In the genomic region with DNA sequence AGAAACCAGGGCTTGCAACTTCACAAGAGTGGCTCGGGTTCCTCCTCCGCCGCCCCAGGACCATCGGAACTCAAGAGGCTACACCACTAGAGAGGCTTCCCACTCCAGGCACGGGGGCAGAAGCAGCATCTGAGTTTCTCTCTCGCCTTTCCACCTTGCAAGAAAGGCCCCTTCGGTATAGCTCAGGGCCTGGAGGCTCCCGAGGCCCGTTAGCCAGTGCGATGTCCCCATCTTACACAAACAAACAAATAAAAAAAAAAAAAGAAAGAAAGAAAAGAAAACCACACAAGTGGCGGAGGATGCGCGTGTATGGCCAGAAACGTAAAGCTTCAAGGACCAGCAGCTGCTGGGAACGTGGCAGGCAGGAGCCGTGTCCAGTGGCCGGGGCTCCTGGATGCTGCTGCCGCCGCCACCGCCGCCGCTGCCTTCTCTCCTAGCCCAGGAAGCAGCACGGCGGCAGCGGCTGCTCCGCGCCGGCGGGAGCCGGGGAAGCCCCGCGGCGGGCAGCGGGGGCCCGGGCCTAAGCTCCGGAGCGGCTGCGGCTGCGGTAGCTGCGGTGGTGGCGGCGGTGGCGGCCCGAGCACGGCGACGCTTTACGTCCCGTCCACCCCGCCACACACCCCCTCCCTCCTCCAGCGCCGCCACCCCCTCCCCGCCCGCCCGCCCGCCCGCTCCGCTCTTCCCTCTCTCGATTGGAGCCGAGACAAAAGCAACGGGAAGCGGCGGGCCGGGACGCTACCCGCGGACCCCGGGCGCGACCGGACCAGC, we compare ENCODE assay signal across 8 mouse cellular contexts. TPM values are rescaled to one million over a fixed set of nuclear protein-coding genes. Genes with fewer than 3 reads are reported as not detected.
DNase-seq lines count a peak whose midpoint lies in the region; ATAC-seq and TF ChIP-seq lines count a peak whose summit lies in the region.

No protein-coding gene starts in this region.

- peak; percentile 59; the same call in 1 of the 2 replicates for ATAC-seq in embryonic facial prominence, embryonic 13.5 days (ENCODE audit: insufficient number of reproducible peaks, insufficient read depth, low FRiP score, low TSS enrichment, low read depth)
- peak; percentile 55; the same call in 1 of the 2 replicates for ATAC-seq in heart, embryonic 13.5 days (ENCODE audit: extremely low read depth, insufficient number of reproducible peaks, low FRiP score, low TSS enrichment)
- ATAC-seq in kidney, postnatal 0 days (replicated peaks; ENCODE audit: low FRiP score, low read depth) = peak; percentile 79
- ATAC-seq in neural tube, embryonic 14.5 days (ENCODE audit: low read depth) = peak; percentile 88

- peaks cover 12% of the 10 kb centered on the region for H3K36me3 ChIP-seq in embryonic facial prominence, embryonic 13.5 days
- H3K36me3 ChIP-seq in heart, embryonic 13.5 days = peaks cover 16% of the 10 kb centered on the region
- H3K36me3 ChIP-seq in kidney, postnatal 0 days (ENCODE audit: insufficient read depth, low read length) = no peaks in the 10 kb centered on the region
- H3K36me3 ChIP-seq in neural tube, embryonic 14.5 days (ENCODE audit: control insufficient read depth, insufficient read depth, low read length) = no peaks in the 10 kb centered on the region

- H3K4me3 ChIP-seq in embryonic facial prominence, embryonic 13.5 days = peak overlapping the region; percentile 96
- H3K4me3 ChIP-seq in heart, embryonic 13.5 days = peak overlapping the region; percentile 98
- H3K4me3 ChIP-seq in kidney, postnatal 0 days (replicated peaks; ENCODE audit: low read depth, low read length) = peak overlapping the region; percentile 90
- H3K4me3 ChIP-seq in neural tube, embryonic 14.5 days (ENCODE audit: low read depth, low read length) = peak overlapping the region; percentile 97

- H3K27me3 ChIP-seq in embryonic facial prominence, embryonic 13.5 days = no peaks in the 10 kb centered on the region
- no peaks in the 10 kb centered on the region for H3K27me3 ChIP-seq in heart, embryonic 13.5 days (replicated peaks)
- no peaks in the 10 kb centered on the region for H3K27me3 ChIP-seq in kidney, postnatal 0 days (ENCODE audit: insufficient read depth, low read length)
- H3K27me3 ChIP-seq in neural tube, embryonic 14.5 days (ENCODE audit: control insufficient read depth, insufficient read depth, low read length) = no peaks in the 10 kb centered on the region

- H3K4me2 ChIP-seq in embryonic facial prominence, embryonic 13.5 days = peak overlapping the region; percentile 65
- H3K4me2 ChIP-seq in heart, embryonic 13.5 days = peak overlapping the region; percentile 83
- peak overlapping the region; percentile 57 for H3K4me2 ChIP-seq in kidney, postnatal 0 days (ENCODE audit: low read length)
- H3K4me2 ChIP-seq in neural tube, embryonic 14.5 days (ENCODE audit: low read depth, low read length) = peak overlapping the region; percentile 77

- no peak for TF ChIP-seq CTCF in kidney, postnatal 0 days (IDR thresholded peaks at IDR 0.05; ENCODE audit: low read depth)

- H3K9ac ChIP-seq in embryonic facial prominence, embryonic 13.5 days = peak overlapping the region; percentile 99
- peak overlapping the region; percentile 99 for H3K9ac ChIP-seq in heart, embryonic 13.5 days
- peak overlapping the region; percentile 96 for H3K9ac ChIP-seq in kidney, postnatal 0 days (ENCODE audit: low read depth, low read length)
- H3K9ac ChIP-seq in neural tube, embryonic 14.5 days (replicated peaks; ENCODE audit: low read depth, low read length) = peak overlapping the region; percentile 97

- H3K27ac ChIP-seq in embryonic facial prominence, embryonic 13.5 days = peak overlapping the region; percentile 99
- peak overlapping the region; percentile 98 for H3K27ac ChIP-seq in heart, embryonic 13.5 days (replicated peaks)
- H3K27ac ChIP-seq in kidney, postnatal 0 days = peak overlapping the region; percentile 99
- peak overlapping the region; percentile 99 for H3K27ac ChIP-seq in neural tube, embryonic 14.5 days (ENCODE audit: low read depth, low read length)

- no peaks in the 10 kb centered on the region for H3K9me3 ChIP-seq in embryonic facial prominence, embryonic 13.5 days
- no peaks in the 10 kb centered on the region for H3K9me3 ChIP-seq in heart, embryonic 13.5 days
- no peaks in the 10 kb centered on the region for H3K9me3 ChIP-seq in kidney, postnatal 0 days (replicated peaks; ENCODE audit: low read length)
- H3K9me3 ChIP-seq in neural tube, embryonic 14.5 days (ENCODE audit: control insufficient read depth, low read length) = no peaks in the 10 kb centered on the region

- WGBS in embryonic facial prominence, embryonic 13.5 days = under 1% methylated on average over 51 of the region's 71 CpGs
- under 1% methylated on average over 36 of the region's 71 CpGs for WGBS in heart, embryonic 13.5 days
- WGBS in kidney, postnatal 0 days = under 1% methylated on average over 35 of the region's 71 CpGs
- 0% methylated on average over 40 of the region's 71 CpGs for WGBS in neural tube, embryonic 14.5 days

- H3K4me1 ChIP-seq in embryonic facial prominence, embryonic 13.5 days = peaks cover 4% of the 10 kb centered on the region; the same call in 1 of the 2 replicates
- H3K4me1 ChIP-seq in heart, embryonic 13.5 days = peaks cover 31% of the 10 kb centered on the region
- H3K4me1 ChIP-seq in kidney, postnatal 0 days (replicated peaks; ENCODE audit: insufficient read depth, low read length) = no peaks in the 10 kb centered on the region
- peaks cover 14% of the 10 kb centered on the region for H3K4me1 ChIP-seq in neural tube, embryonic 14.5 days (ENCODE audit: control insufficient read depth, insufficient read depth, low read length)

- DNase-seq in CD4-positive, CD25-positive, alpha-beta regulatory T cell, adult 2 months (ENCODE audit: low read depth, low spot score) = peak; percentile 76
- DNase-seq in adrenal gland, postnatal 14 days = peak; percentile 71
- DNase-seq in kidney, postnatal 0 days (ENCODE audit: low spot score) = peak; percentile 59
- peak; percentile 31 to 37 for DNase-seq in lung, adult 18-20 months
- peak; percentile 54 for DNase-seq in testis, postnatal 14 days (ENCODE audit: low spot score)

RNA-seq across cellular contexts. Expression of gene Cnot2, which starts 0.5 kb away (rescaled TPM):
- 72.5 and 74.8 TPM in 2 replicates for total RNA-seq in adrenal gland, postnatal 14 days (2021)
- 120 and 125 TPM in 2 replicates for polyA plus RNA-seq in embryonic facial prominence, embryonic 13.5 days (2015; fragmentation: Nextera tagmentation; extraction: Ambion mirVana)
- polyA plus RNA-seq in heart, embryonic 13.5 days (2015; fragmentation: Nextera tagmentation; extraction: Ambion mirVana) = 63.8 and 69.3 TPM in 2 replicates
- 73.4 and 83.5 TPM in 2 replicates for polyA plus RNA-seq in kidney, postnatal 0 days (2015; fragmentation: Nextera tagmentation; extraction: Ambion mirVana)
- polyA plus RNA-seq in neural tube, embryonic 14.5 days (2014; fragmentation: Nextera tagmentation; extraction: Ambion mirVana) = 103 and 111 TPM in 2 replicates

Comparison
In these comparisons a context has a peak if more than half of its experiments do, and no peak if none do; other contexts are left out.
1. Peak in every context shown above with its lines: DNase-seq, ATAC-seq, H3K4me3 ChIP-seq and H3K27ac ChIP-seq.